Mouse (Mus musculus) adipocyte (in vitro differentiated cells): ENCODE data around the gene Pnkd.

Source experiments
- DNase-seq: peaks from one replicate; pipeline ENCODE4 v3.0.0-alpha.2; 2016; ENCODE audit warnings: low spot score

Gene Pnkd

GRCm38 (mm10) chr1:74361812-74362211 is 77.1 kb downstream of the Pnkd start, which contains the start of gene Catip:
Catip (plus strand) TSS chr1:74362108.
- DNase-seq, result peak; percentile 87

GRCm38 (mm10) chr1:74362325-74363229 is 77.8 kb downstream of the Pnkd start:
- no peak for DNase-seq

GRCm38 (mm10) chr1:74363437-74363836 is 78.7 kb downstream of the Pnkd start:
- peak; percentile 56 for DNase-seq

- no peak for DNase-seq
Observed at GRCm38 (mm10) chr1:74364270-74364669, 79.5 kb downstream of the Pnkd start.

- DNase-seq, result no peak
Observed at GRCm38 (mm10) chr1:74367886-74368645, 83.3 kb downstream of the Pnkd start.

GRCm38 (mm10) chr1:74370040-74370439 is 85.3 kb downstream of the Pnkd start:
- no peak for DNase-seq

GRCm38 (mm10) chr1:74373372-74373771 is 88.6 kb downstream of the Pnkd start:
- no peak for DNase-seq

- no peak for DNase-seq
Observed at GRCm38 (mm10) chr1:74374980-74375379, 90.2 kb downstream of the Pnkd start, which contains the start of gene Slc11a1. Slc11a1 (plus strand) TSS chr1:74375195.

- no peak for DNase-seq
Observed at GRCm38 (mm10) chr1:74375561-74375960, 90.8 kb downstream of the Pnkd start.

GRCm38 (mm10) chr1:74376396-74376795 is 91.7 kb downstream of the Pnkd start:
- DNase-seq, result no peak

GRCm38 (mm10) chr1:74379058-74379504 is 94.4 kb downstream of the Pnkd start:
- no peak for DNase-seq

- DNase-seq, result no peak
Observed at GRCm38 (mm10) chr1:74380484-74380883, 95.8 kb downstream of the Pnkd start.

- no peak for DNase-seq
Observed at GRCm38 (mm10) chr1:74381588-74382021, 96.9 kb downstream of the Pnkd start.

- no peak for DNase-seq
Observed at GRCm38 (mm10) chr1:74383385-74383784, 98.7 kb downstream of the Pnkd start.

GRCm38 (mm10) chr1:74384525-74384924 is 99.8 kb downstream of the Pnkd start:
- no peak for DNase-seq

GRCm38 (mm10) chr1:74385064-74385463 is 100.3 kb downstream of the Pnkd start:
- no peak for DNase-seq

- DNase-seq, result no peak
Observed at GRCm38 (mm10) chr1:74385531-74385930, 100.8 kb downstream of the Pnkd start.

GRCm38 (mm10) chr1:74386363-74386713 is 101.6 kb downstream of the Pnkd start:
- no peak for DNase-seq

- peak; percentile 97 for DNase-seq
Observed at GRCm38 (mm10) chr1:74386714-74387385, 102.1 kb downstream of the Pnkd start.

GRCm38 (mm10) chr1:74387386-74387988 is 102.8 kb downstream of the Pnkd start:
- peak; percentile 15 for DNase-seq

- peak; percentile 49 for DNase-seq
Observed at GRCm38 (mm10) chr1:74388398-74388920, 103.7 kb downstream of the Pnkd start.
